Mouse (Mus musculus) urinary bladder, adult 18-20 months (tissue): ENCODE results near the gene Kremen1.
A peak's percentile ranks its signal among the peaks of the same experiment; 100 is the strongest.

Source experiments
- DNase-seq, 2 experiments: peaks; one replicate each; pipeline ENCODE4 v3.0.0; 2022; ENCODE audit warnings: low spot score in 2 of 2, mixed read lengths in 2 of 2

Kremen1 gene

GRCm38 (mm10) chr11:5175866-5176265 is 85.5 kb downstream of the Kremen1 start:
- no peak for DNase-seq

DNA sequence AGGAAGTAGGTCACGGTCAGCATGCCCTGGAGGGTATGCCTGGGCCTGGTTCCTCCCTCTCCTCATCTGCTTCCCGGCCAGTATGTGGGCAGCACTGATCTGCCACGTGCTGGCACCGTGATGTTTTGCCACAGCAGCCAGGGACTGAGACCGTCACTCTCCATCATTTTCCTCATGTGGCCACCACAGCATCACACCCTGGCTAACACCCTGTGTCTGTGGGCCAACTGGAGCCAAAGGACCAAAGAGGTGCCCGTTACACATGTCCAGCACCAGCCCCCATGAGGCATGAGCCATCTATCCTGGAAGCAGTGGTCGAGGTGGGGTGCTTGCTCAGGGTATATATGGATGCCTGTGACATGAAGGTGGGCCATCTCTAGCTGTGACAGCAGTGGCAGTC is 86.2 kb downstream of the Kremen1 start:
- DNase-seq, result no peak

- DNase-seq, result no peak
Observed at GRCm38 (mm10) chr11:5172861-5173260, 88.5 kb downstream of the Kremen1 start.

GRCm38 (mm10) chr11:5167311-5167710 is 94.0 kb downstream of the Kremen1 start:
- no peak for DNase-seq

DNA sequence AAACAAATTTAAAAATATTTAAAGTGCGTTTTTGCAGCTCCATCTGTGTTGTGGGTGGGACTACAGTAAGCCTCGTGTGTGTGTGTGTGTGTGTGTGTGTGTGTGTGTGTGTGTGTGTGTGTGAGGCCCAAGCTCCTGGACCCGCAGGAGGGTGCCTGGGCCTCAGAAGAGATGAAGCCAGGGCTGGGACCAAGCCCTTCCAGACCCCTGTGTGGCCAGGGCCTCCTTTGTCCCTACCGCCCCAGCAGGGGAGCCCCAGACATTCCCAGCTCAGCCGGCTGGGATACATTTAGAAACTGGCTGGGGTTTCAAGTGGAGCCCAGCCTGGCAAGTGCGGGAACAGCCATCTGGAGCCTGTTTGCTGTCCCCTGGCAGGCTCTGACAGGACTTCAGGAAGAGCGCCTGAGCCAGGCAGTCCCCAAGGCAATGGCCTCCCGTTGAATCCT is 95.9 kb downstream of the Kremen1 start:
- DNase-seq, result no peak

DNA sequence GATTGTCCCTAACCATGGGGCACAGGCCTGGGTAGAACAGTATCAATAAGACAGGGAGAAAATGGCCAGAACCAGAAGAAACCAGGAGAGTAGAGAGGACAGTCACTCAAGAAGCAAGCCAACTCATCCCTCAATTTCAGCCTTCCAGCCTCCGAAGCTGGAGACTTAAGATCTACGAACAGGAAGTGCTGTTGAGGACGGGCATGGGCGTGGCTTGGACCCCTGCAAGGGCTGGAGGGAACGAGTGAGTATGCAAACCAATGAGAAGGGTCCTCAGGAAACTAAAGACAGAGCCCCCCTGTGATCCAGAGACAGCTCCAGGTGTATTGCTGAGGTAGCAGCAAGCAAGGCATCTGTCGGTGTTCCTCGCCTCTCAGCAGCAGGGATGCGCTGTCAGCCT is 97.0 kb downstream of the Kremen1 start:
- no peak for DNase-seq

- no peak for DNase-seq
Observed at GRCm38 (mm10) chr11:5163421-5163820, 97.9 kb downstream of the Kremen1 start.

DNA sequence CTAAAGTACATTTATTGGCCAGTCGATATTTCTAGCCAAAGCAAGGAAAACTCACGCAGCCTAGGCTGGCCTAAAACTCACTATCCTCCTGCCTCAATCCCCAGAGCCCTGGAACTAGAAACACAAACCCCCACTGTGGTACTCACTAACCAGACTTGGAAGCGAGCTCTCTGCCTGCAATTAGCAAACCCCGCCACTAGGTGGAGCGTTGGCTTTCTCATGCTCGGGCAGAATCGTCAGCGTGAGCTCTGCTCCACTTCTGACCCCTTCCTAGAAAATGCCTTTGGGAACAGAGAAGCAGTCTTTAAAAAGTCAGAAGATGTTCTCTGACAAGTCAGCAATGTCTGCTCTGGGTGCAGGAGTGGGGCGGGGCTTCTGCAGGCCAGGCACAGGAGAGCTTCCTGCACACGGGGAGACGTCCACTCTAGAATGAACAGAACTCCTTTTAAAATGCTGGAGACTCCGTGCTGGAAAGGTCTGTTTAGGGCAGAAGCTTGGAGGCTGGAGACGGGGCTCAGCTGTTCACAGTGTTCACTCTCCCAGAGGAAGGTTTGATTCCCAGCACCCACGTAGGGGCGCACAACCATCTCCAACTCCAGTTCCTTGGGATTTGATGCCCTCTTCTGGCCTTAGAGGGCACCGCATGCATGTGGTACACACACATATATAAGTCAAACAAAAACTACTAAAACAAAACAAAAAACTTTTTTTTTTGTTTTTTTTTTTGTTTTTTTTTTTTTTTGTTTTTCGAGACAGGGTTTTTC is 100.5 kb downstream of the Kremen1 start:
- DNase-seq, result peak in 1 of 2 experiments; percentile 37

- no peak for DNase-seq
Observed at GRCm38 (mm10) chr11:5158056-5158455, 103.3 kb downstream of the Kremen1 start.

DNA sequence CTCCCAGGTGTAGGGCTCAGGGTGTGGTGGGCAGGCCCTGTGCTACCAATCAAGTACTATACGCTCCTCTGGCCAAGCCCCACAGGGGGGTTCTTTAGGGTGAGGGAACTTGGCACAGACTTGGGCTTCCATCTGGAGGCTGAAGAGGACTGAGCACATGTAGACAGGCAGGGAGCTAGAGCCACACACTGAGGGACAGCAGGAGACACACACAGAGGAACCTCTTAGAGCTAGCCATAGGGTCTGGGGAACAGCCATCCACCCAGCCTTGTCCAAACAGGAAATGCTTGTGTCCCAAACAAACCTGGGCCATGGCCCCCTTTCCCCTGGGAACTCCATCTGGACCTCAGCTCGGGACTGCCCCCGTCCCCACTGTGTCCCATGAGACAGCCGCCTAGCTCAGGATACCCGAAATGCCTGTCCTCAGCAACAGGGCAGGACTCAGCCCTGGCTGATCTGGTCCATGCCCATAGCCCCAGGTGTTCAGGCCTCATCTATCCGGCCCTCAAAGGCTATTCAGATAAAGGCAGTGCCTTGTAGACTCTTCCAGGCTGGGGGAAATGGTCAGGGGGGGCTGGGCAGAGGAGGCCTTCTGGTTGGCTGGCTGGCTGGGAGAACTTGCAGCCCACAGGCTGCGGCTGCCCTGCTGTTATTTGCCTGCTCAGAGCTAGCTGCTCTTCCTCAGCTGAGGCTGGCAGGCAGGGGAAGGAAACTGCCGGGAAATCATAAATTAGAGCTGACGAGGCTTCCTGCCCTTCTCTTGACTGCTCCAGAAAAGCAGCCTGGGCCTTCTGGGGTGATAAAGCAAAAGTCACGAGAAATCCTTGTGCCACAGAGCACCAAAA is 106.2 kb downstream of the Kremen1 start:
- DNase-seq, result no peak

GRCm38 (mm10) chr11:5151680-5152337 is 109.5 kb downstream of the Kremen1 start, which contains the start of gene Emid1:
Gene Emid1 (minus strand): TSS chr11:5152257.
- DNase-seq, result peak in 1 of 2 experiments; percentile 55

GRCm38 (mm10) chr11:5151247-5151630 is 110.1 kb downstream of the Kremen1 start:
- DNase-seq, result no peak

GRCm38 (mm10) chr11:5150416-5151246 is 110.7 kb downstream of the Kremen1 start:
- DNase-seq, result peak in 1 of 2 experiments; percentile 45

- DNase-seq, result no peak
Observed at GRCm38 (mm10) chr11:5149955-5150354, 111.4 kb downstream of the Kremen1 start.

DNA sequence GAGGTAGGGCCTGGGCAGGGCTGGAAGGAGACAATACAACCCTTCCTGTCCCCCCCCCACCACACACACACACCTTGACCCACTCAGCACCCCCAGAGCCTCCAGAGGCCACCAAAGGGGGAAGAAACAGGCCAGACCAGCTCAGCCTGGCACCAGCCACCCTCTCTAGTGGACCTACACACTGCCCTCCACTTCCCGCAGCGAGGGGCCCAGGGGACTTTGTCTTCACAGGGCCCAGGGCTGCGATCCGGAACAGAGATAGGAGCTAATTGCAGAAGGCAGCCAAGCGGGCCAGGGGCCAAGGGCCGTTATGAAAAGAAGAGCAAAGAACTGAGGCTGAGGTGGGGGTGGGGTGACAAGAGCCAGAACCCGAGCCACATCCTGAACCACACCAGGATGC is 112.1 kb downstream of the Kremen1 start:
- DNase-seq, result peak; percentile 52 to 67

GRCm38 (mm10) chr11:5145600-5145999 is 115.8 kb downstream of the Kremen1 start:
- DNase-seq, result no peak

- DNase-seq, result peak in 1 of 2 experiments; percentile 28
Observed at GRCm38 (mm10) chr11:5141965-5142364, 119.4 kb downstream of the Kremen1 start.
